Mouse (Mus musculus) lung, embryonic 14.5 days (tissue): Measurements from ENCODE around the gene Tef. TPM values are rescaled to one million over a fixed set of nuclear protein-coding genes. Genes with fewer than 3 reads are reported as not detected.
A peak's percentile ranks its signal among the peaks of the same experiment; 100 is the strongest.

ENCODE experiments used
- ATAC-seq: fragments of 200-750 bp; cut with Nextera tagmentation; 2 replicates; pipeline ENCODE4 v1.8.0; 2017; ENCODE audit warnings: mild to moderate bottlenecking, moderate TSS enrichment, moderate library complexity; ENCODE audit not compliant: insufficient read depth
- DNase-seq: peaks from one replicate; pipeline ENCODE4 v3.0.0-alpha.2; 2015
- H3K27ac ChIP-seq: fragments of 300-500 bp; sonication (generic); 2 replicates; pipeline ENCODE4 v1.5.1; 2014; ENCODE audit warnings: low read depth, mild to moderate bottlenecking, moderate library complexity
- H3K27me3 ChIP-seq: fragments of 300-500 bp; sonication (generic); 2 replicates; pipeline ENCODE4 v1.6.1; 2014; ENCODE audit warnings: low read length, control low read depth; ENCODE audit not compliant: insufficient read depth
- H3K36me3 ChIP-seq: fragments of 300-500 bp; sonication (generic); 2 replicates; pipeline ENCODE4 v1.6.1; 2014; ENCODE audit warnings: control low read depth; ENCODE audit not compliant: insufficient read depth
- H3K4me1 ChIP-seq: fragments of 300-500 bp; sonication (generic); 2 replicates; pipeline ENCODE4 v1.6.1; 2014; ENCODE audit warnings: antibody characterized with exemption, control low read depth; ENCODE audit not compliant: insufficient read depth
- H3K4me2 ChIP-seq: fragments of 300-500 bp; sonication (generic); 2 replicates; pipeline ENCODE4 v1.6.1; 2014; ENCODE audit warnings: mild to moderate bottlenecking
- H3K4me3 ChIP-seq: fragments of 300-500 bp; sonication (generic); 2 replicates; pipeline ENCODE4 v1.5.1; 2014; ENCODE audit warnings: low read depth, low read length
- H3K9ac ChIP-seq: fragments of 300-500 bp; sonication (generic); 2 replicates; pipeline ENCODE4 v1.6.1; 2014
- H3K9me3 ChIP-seq: fragments of 300-500 bp; sonication (generic); 2 replicates; pipeline ENCODE4 v1.6.1; 2016; ENCODE audit warnings: low read depth, low read length, control low read depth
- CTCF ChIP-seq: IDR thresholded peaks from 2 replicates; pipeline ENCODE4 v1.5.1; 2016; ENCODE audit warnings: antibody characterized with exemption, low read depth
- WGBS: fragments of 180-500 bp; shearing (Covaris S2); extraction: QIAGEN DNeasy Blood & Tissue Kit; methylation state at CpG from one replicate; pipeline ENCODE4 v1.1.7; 2014; 5-methylcytosine and 5-hydroxymethylcytosine counted together
- polyA plus RNA-seq: library from polyadenylated mRNA; unstranded; fragments of >200 nt; fragmentation: Nextera tagmentation; extraction: Ambion mirVana; gene quantifications from 2 replicates; pipeline ENCODE4 v1.2.1, GENCODE M21; 2014

The Tef gene
- polyA plus RNA-seq, 1 experiment from 2014 or later, result 23.8 TPM

GRCm38 (mm10) chr15:81842275-81842674 lies 40.1 kb downstream of the Tef start:
- H3K9ac ChIP-seq, result no peak overlapping the region

DNA sequence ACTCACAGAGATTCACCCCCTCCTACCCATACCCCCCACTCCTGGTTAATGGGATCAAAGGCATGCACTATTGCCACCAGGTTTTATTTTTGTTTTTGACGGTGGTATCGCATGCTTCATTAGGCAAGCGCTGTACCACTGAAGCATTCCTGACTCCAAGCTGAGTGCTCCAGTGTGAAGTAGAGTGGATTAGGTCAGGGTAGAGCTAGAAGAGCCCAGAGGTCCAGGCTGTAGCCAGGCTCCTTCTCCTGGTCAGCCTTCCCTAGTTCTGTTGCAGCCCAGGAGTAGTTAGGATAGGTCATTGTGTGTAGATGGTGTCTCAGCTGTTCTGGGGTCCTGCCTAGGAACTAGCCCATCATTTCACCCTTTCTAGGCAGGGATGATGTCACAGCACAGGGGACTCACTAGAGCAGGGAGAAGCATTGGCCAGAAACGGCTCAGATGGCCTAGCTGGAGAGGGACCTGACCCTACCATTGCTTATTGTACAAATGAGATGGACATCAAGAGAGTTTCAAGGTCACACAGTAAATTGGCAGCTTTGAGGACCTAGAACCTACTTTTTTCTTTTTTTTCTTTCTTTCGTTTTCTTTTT lies 42.9 kb downstream of the Tef start:
- H3K4me2 ChIP-seq, result no peak overlapping the region
- H3K36me3 ChIP-seq, result peaks cover 28% of the 10 kb centered on the region
- no peaks in the 10 kb centered on the region for H3K4me1 ChIP-seq
- ATAC-seq (no peak), DNase-seq (no peak)
- 75% methylated on average over 5 of the region's 5 CpGs for WGBS
- no peaks in the 10 kb centered on the region for H3K9me3 ChIP-seq
- H3K27ac ChIP-seq, result no peak overlapping the region
- TF ChIP-seq CTCF, result no peak
- no peak overlapping the region for H3K4me3 ChIP-seq
- no peak overlapping the region for H3K9ac ChIP-seq
- H3K27me3 ChIP-seq, result no peaks in the 10 kb centered on the region

More at GRCm38 (mm10) chr15:81842275-81842674, 40.1 kb downstream of the Tef start:
- no peak overlapping the region for H3K4me2 ChIP-seq
- no peak for TF ChIP-seq CTCF
- DNase-seq (no peak), ATAC-seq (no peak)
- no peaks in the 10 kb centered on the region for H3K9me3 ChIP-seq
- no peaks in the 10 kb centered on the region for H3K27me3 ChIP-seq
- no peak overlapping the region for H3K27ac ChIP-seq
- H3K4me1 ChIP-seq, result no peaks in the 10 kb centered on the region
- peaks cover 6% of the 10 kb centered on the region; the same call in 1 of the 2 replicates for H3K36me3 ChIP-seq
- WGBS, result 81% methylated on average over 7 of the region's 7 CpGs
- no peak overlapping the region for H3K4me3 ChIP-seq

- Histone ChIP-seq H3K36me3 (peaks cover 34% of the 10 kb centered on the region), H3K4me1 (no peaks in the 10 kb centered on the region), H3K9ac (no peak overlapping the region), H3K27ac (no peak overlapping the region), H3K4me2 (no peak overlapping the region), H3K27me3 (no peaks in the 10 kb centered on the region), H3K9me3 (no peaks in the 10 kb centered on the region), H3K4me3 (no peak overlapping the region)
- WGBS, result 28% methylated on average over 4 of the region's 4 CpGs
- DNase-seq (peak; percentile 9), ATAC-seq (no peak)
- no peak for TF ChIP-seq CTCF
These were observed 43.5 kb downstream of the Tef start for GRCm38 (mm10) chr15:81845724-81846123.

DNA sequence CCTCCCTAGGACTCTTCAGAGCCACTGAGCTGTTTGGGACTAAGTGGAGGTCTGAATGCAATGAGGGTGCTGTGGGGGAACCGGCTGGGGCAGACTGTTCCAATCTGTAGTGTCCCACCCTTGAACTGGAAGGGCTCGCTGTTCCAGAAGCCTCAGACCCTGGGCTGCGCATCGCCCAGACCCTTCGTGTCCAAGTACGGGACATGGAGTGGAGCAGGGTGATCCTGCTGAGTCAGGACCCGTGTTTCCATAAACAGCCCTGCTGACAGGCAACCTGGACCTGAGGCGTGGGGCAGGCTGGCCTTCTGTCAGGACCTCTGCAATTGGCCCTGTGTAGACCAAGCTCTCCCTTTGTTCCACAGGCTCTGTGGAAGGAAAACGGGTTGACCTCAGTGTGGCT lies 44.5 kb downstream of the Tef start:
- Histone ChIP-seq H3K9ac (no peak overlapping the region), H3K4me3 (no peak overlapping the region), H3K36me3 (peaks cover 44% of the 10 kb centered on the region), H3K4me1 (no peaks in the 10 kb centered on the region), H3K4me2 (no peak overlapping the region), H3K27me3 (no peaks in the 10 kb centered on the region), H3K27ac (no peak overlapping the region), H3K9me3 (no peaks in the 10 kb centered on the region)
- 76% methylated on average over 9 of the region's 9 CpGs for WGBS
- no peak for DNase-seq
- no peak for ATAC-seq
- TF ChIP-seq CTCF, result no peak

DNA sequence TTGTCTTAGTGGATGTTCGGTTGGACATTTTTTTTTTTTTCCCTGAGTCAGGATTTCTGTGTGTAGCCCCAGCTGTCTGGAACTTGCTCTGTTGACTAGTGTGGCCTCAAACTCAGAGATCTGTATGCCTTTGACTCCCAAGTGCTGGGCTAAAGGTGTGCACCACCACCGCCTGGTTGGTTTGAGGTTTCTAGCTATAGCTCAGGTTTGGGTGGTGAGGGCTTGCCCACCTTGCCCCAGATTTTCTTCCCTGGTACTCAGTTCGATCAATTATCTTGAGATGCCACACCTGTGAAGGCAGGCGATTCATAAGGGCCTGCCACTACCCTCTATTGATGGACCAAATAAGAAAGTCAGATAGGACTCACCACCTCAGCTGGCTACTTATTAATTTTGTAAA lies 44.9 kb downstream of the Tef start:
- Histone ChIP-seq H3K4me2 (no peak overlapping the region), H3K4me1 (no peaks in the 10 kb centered on the region), H3K4me3 (no peak overlapping the region), H3K36me3 (peaks cover 48% of the 10 kb centered on the region), H3K9ac (no peak overlapping the region), H3K9me3 (no peaks in the 10 kb centered on the region), H3K27ac (no peak overlapping the region), H3K27me3 (no peaks in the 10 kb centered on the region)
- DNase-seq, result no peak
- no peak for ATAC-seq
- no peak for TF ChIP-seq CTCF
- WGBS, result 87% methylated on average over 4 of the region's 4 CpGs

DNA sequence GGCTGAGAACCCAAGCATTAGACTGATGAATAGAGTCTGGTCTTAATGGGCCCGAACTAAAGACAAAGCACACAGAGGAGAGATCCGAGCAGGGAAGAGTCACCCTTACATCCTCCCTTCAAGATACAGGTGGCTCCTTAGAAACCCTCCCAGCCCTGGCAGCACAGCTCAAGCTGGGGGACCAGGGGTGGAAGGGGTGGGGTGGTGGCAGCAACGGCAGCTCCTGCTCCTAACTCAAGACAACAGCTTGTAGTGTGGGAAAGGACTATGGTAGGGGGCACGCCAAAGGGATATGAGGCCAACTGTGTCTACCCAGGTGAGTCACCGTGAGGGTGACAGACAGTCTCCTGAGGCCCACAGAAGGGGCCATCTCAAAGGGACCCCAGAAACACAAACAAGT lies 45.6 kb downstream of the Tef start:
- H3K4me1 ChIP-seq, result no peaks in the 10 kb centered on the region
- no peaks in the 10 kb centered on the region for H3K9me3 ChIP-seq
- ATAC-seq (no peak), DNase-seq (no peak)
- WGBS, result 87% methylated on average over 5 of the region's 5 CpGs
- H3K27ac ChIP-seq, result no peak overlapping the region
- H3K4me3 ChIP-seq, result no peak overlapping the region
- H3K27me3 ChIP-seq, result no peaks in the 10 kb centered on the region
- no peak overlapping the region for H3K4me2 ChIP-seq
- TF ChIP-seq CTCF, result no peak
- H3K36me3 ChIP-seq, result peaks cover 55% of the 10 kb centered on the region
- no peak overlapping the region for H3K9ac ChIP-seq

- Histone ChIP-seq H3K27me3 (no peaks in the 10 kb centered on the region), H3K4me2 (no peak overlapping the region), H3K4me3 (no peak overlapping the region), H3K4me1 (no peaks in the 10 kb centered on the region), H3K36me3 (peaks cover 59% of the 10 kb centered on the region), H3K9ac (no peak overlapping the region), H3K27ac (no peak overlapping the region), H3K9me3 (no peaks in the 10 kb centered on the region)
- ATAC-seq, result no peak
- peak; percentile 71 for TF ChIP-seq CTCF
- DNase-seq, result peak; percentile 80
- WGBS, result 31% methylated on average over 7 of the region's 7 CpGs
These were observed 46.1 kb downstream of the Tef start for GRCm38 (mm10) chr15:81848301-81848700.
